In the genomic region with DNA sequence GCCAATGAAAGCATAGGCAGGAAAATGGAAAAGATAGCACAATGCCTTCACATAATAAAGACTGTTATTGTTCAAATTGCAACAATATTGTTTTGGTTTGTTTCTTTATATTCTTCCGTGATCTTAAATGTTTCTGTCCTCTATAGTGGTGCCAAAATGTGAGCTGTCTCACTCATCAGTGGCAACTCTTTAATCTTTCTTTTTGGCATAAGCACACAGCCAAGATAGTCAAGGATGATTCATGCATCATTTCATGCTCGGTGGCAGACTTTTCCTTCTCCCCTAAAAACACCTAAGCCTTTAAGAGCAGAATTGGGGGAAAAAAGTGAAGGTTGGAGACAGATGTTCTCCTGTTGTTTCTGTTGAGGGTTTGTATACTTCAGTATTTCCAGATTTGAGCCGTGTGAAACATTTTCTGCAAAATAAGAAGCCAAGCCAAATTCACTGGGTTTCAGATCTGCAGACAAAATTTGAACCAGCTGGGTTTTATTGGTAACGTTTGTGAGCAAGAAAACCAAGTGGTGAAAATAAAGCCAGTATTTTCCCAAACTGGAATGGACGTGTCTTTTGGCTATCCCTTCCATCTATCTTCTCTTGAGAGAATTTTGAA, we compare ENCODE assay signal across 38 mouse cellular contexts. TPM values are rescaled to one million over a fixed set of nuclear protein-coding genes. Genes with fewer than 3 reads are reported as not detected.
DNase-seq lines count a peak whose midpoint lies in the region; ATAC-seq and TF ChIP-seq lines count a peak whose summit lies in the region.
"Had no signal": no experiment of that assay in that cellular context is flagged by ENCODE, and none has a peak within 500 bp of the region (broad histone marks: within the 10 kb centered on the region; RNA-seq: fewer than 3 reads in every experiment).

No protein-coding gene starts in this region.

- no peak overlapping the region for H3K27ac ChIP-seq in hindbrain, postnatal 0 days
- H3K27ac ChIP-seq: forebrain, embryonic 10.5 days; forebrain, embryonic 15.5 days; heart, embryonic 15.5 days; intestine, embryonic 15.5 days; kidney, postnatal 0 days; neural tube, embryonic 15.5 days had no signal

- TF ChIP-seq CTCF in hindbrain, postnatal 0 days (IDR thresholded peaks at IDR 0.05; ENCODE audit: low read depth): no peak

- no peaks in the 10 kb centered on the region for H3K27me3 ChIP-seq in hindbrain, postnatal 0 days (ENCODE audit: insufficient read depth, low read length)
- H3K27me3 ChIP-seq: forebrain, embryonic 15.5 days; heart, embryonic 15.5 days; intestine, embryonic 15.5 days; neural tube, embryonic 15.5 days had no signal

- H3K4me3 ChIP-seq in hindbrain, postnatal 0 days (ENCODE audit: low read length): no peak overlapping the region
- H3K4me3 ChIP-seq: forebrain, embryonic 10.5 days; forebrain, embryonic 15.5 days; heart, embryonic 15.5 days; intestine, embryonic 15.5 days; neural tube, embryonic 15.5 days had no signal

- H3K9ac ChIP-seq in hindbrain, postnatal 0 days (replicated peaks; ENCODE audit: low read length): no peak overlapping the region
- H3K9ac ChIP-seq: forebrain, embryonic 15.5 days; heart, embryonic 15.5 days; intestine, embryonic 15.5 days; neural tube, embryonic 15.5 days had no signal

- H3K4me1 ChIP-seq in hindbrain, postnatal 0 days (ENCODE audit: insufficient read depth, low read length): no peaks in the 10 kb centered on the region
- H3K4me1 ChIP-seq: forebrain, embryonic 10.5 days; forebrain, embryonic 15.5 days; heart, embryonic 15.5 days; intestine, embryonic 15.5 days; neural tube, embryonic 15.5 days had no signal

- no peak for DNase-seq in frontal cortex, postnatal 14 days (ENCODE audit: low spot score in 2 of 2)
- peak; percentile 38 for DNase-seq in brain, adult 2 months (ENCODE audit: low read depth, low spot score)
- peak; percentile 8 for DNase-seq in fibroblast of lung, adult 2 months (ENCODE audit: low read depth)
- peak; percentile 5 for DNase-seq in telencephalon, adult 2 months (ENCODE audit: low read depth, low spot score)
- no peak for DNase-seq in hindbrain, postnatal 0 days (ENCODE audit: low spot score)
- DNase-seq in heart, adult 8-10 months (ENCODE audit: low spot score): no peak
- DNase-seq: adrenal gland, postnatal 10 days; cerebellum, adult 11 months; cerebellum, adult 9-10 months; cerebellum, postnatal 36 days; gastrocnemius, postnatal 10 days; kidney, adult 8-10 months; kidney, postnatal 4 days; left cerebral cortex, postnatal 4 days; lung, postnatal 14 days; midbrain, embryonic 14.5 days; retina, postnatal 1 day; right cerebral cortex, postnatal 25 days had no signal

- 77% methylated on average over 5 of the region's 5 CpGs for WGBS in hindbrain, postnatal 0 days

- H3K9me3 ChIP-seq in hindbrain, postnatal 0 days (ENCODE audit: low read length): no peaks in the 10 kb centered on the region
- H3K9me3 ChIP-seq: forebrain, embryonic 10.5 days; forebrain, embryonic 15.5 days; heart, embryonic 15.5 days; intestine, embryonic 15.5 days; neural tube, embryonic 15.5 days had no signal

- peak; percentile 65; the same call in 1 of the 2 replicates for ATAC-seq in frontal cortex, adult (ENCODE audit: low TSS enrichment)
- no peak for ATAC-seq in hindbrain, postnatal 0 days
- ATAC-seq: forebrain, embryonic 15.5 days; hindbrain, embryonic 16.5 days; intestine, embryonic 15.5 days; Patski had no signal

- H3K4me2 ChIP-seq in hindbrain, postnatal 0 days (ENCODE audit: low read depth, low read length): no peak overlapping the region
- H3K4me2 ChIP-seq: forebrain, embryonic 15.5 days; heart, embryonic 15.5 days; intestine, embryonic 15.5 days; liver, embryonic 11.5 days; neural tube, embryonic 15.5 days had no signal

- H3K36me3 ChIP-seq in hindbrain, postnatal 0 days (ENCODE audit: insufficient read depth, low read length): no peaks in the 10 kb centered on the region
- H3K36me3 ChIP-seq: forebrain, embryonic 10.5 days; forebrain, embryonic 15.5 days; heart, embryonic 15.5 days; intestine, embryonic 15.5 days; neural tube, embryonic 15.5 days had no signal

RNA-seq across cellular contexts. Expression of gene Gfral, which starts 40.7 kb away (rescaled TPM):
- 0.10 TPM in 1 of 2 replicates, not detected in the other for total RNA-seq in hindbrain, postnatal 0 days (2014; rRNA removed)
- polyA plus RNA-seq in hindbrain, postnatal 0 days (2015; fragmentation: Nextera tagmentation; extraction: Ambion mirVana): not detected in 2 replicates
- total RNA-seq in heart, adult 8-10 months (2022): not detected
- total RNA-seq: adrenal gland, postnatal 10 days; gastrocnemius, postnatal 10 days; heart, postnatal 25 days; layer of hippocampus, postnatal 25 days; left cerebral cortex, postnatal 4 days; MEL; monocyte, adult 5-6 weeks had no signal
- polyA plus RNA-seq: forebrain, embryonic 10.5 days; forebrain, embryonic 15.5 days; gonadal fat pad, adult 2 months; heart, embryonic 15.5 days; hindbrain, embryonic 11.5 days; hindbrain, embryonic 16.5 days; intestine, embryonic 15.5 days; kidney, postnatal 0 days; liver, embryonic 11.5 days; liver, embryonic 16.5 days; midbrain, embryonic 14.5 days; neural tube, embryonic 15.5 days; Patski; spleen, adult 2 months; stomach, embryonic 14.5 days; urinary bladder, adult 2 months had no signal

Comparison
In these comparisons a context has a peak if more than half of its experiments do, and no peak if none do; other contexts are left out.
1. DNase-seq: peak in brain, adult 2 months (single experiment), fibroblast of lung, adult 2 months (single experiment) and telencephalon, adult 2 months (single experiment); none in frontal cortex, postnatal 14 days (0 of 2), hindbrain, postnatal 0 days (single experiment) and heart, adult 8-10 months (single experiment).